Mouse (Mus musculus) heart, adult 8-10 months (tissue): ENCODE data around the gene Vps33a. TPM values are rescaled to one million over a fixed set of nuclear protein-coding genes. Genes with fewer than 3 reads are reported as not detected.
"Not testable (repeated sequence)": the region's sequence is repeated elsewhere in the genome, so short reads cannot be mapped to it uniquely, and the experiment has no call there.

Source experiments
- DNase-seq: peaks from one replicate; pipeline ENCODE4 v3.0.0; 2022; ENCODE audit warnings: low spot score
- total RNA-seq, 4 experiments: library from RNA; stranded (reverse); gene quantifications; 2 replicates each; pipeline ENCODE4 v1.2.4; 2022

Vps33a gene
- total RNA-seq, 4 experiments from 2014 or later, result 25.5 to 37.2 (median 28.6) TPM

GRCm38 (mm10) chr5:123525281-123525680, 47.6 kb downstream of the Vps33a start, which contains the start of gene Gm49027:
TSS of gene Gm49027 (minus strand) at chr5:123525488.
- no peak for DNase-seq

- DNase-seq, result no peak
Measured at GRCm38 (mm10) chr5:123524393-123524750, 48.5 kb downstream of the Vps33a start.

GRCm38 (mm10) chr5:123523692-123524392, 49.0 kb downstream of the Vps33a start, which contains the start of gene Diablo:
TSS of gene Diablo (minus strand) at chr5:123524176.
- DNase-seq, result peak; percentile 98

- no peak for DNase-seq
Measured at GRCm38 (mm10) chr5:123522166-123522565, 50.7 kb downstream of the Vps33a start.

- DNase-seq, result no peak
Measured at GRCm38 (mm10) chr5:123521621-123522020, 51.2 kb downstream of the Vps33a start.

GRCm38 (mm10) chr5:123520666-123521065, 52.2 kb downstream of the Vps33a start:
- no peak for DNase-seq

- no peak for DNase-seq
Measured at GRCm38 (mm10) chr5:123514871-123515270, 58.0 kb downstream of the Vps33a start.

GRCm38 (mm10) chr5:123512102-123512501, 60.7 kb downstream of the Vps33a start:
- no peak for DNase-seq

GRCm38 (mm10) chr5:123511426-123511825, 61.4 kb downstream of the Vps33a start:
- DNase-seq, result not testable (repeated sequence)

- no peak for DNase-seq
Measured at GRCm38 (mm10) chr5:123510160-123510559, 62.7 kb downstream of the Vps33a start, which contains the start of gene B3gnt4. TSS of gene B3gnt4 (plus strand) at chr5:123510460.

GRCm38 (mm10) chr5:123508921-123509320, 63.9 kb downstream of the Vps33a start:
- DNase-seq, result no peak

- peak; percentile 44 for DNase-seq
Measured at GRCm38 (mm10) chr5:123507936-123508723, 64.7 kb downstream of the Vps33a start.

GRCm38 (mm10) chr5:123501973-123502372, 70.9 kb downstream of the Vps33a start:
- no peak for DNase-seq

- peak; percentile 17 for DNase-seq
Measured at GRCm38 (mm10) chr5:123499717-123500116, 73.1 kb downstream of the Vps33a start.

GRCm38 (mm10) chr5:123489935-123490334, 82.9 kb downstream of the Vps33a start:
- DNase-seq, result peak; percentile 56

GRCm38 (mm10) chr5:123489112-123489785, 83.6 kb downstream of the Vps33a start, which contains the start of the genes Lrrc43 and Il31:
TSS of gene Lrrc43 (plus strand) at chr5:123489305.
TSS of gene Il31 (minus strand) at chr5:123489489.
- no peak for DNase-seq

GRCm38 (mm10) chr5:123487659-123488395, 85.0 kb downstream of the Vps33a start:
- no peak for DNase-seq
